Mouse (Mus musculus) ES-E14 (cell line): ENCODE results near the gene Clrn2. TPM values are rescaled to one million over a fixed set of nuclear protein-coding genes. Genes with fewer than 3 reads are reported as not detected.

ENCODE experiments used
- DNase-seq: peaks from one replicate; pipeline ENCODE4 v3.0.0-alpha.2; 2013; ENCODE audit warnings: low read depth, low spot score
- H3K27ac ChIP-seq: 2 replicates; pipeline ENCODE4 v1.5.1; 2012; ENCODE audit warnings: low read depth, mild to moderate bottlenecking, low read length, moderate library complexity, mixed read lengths; ENCODE audit not compliant: poor library complexity, insufficient read depth, severe bottlenecking
- H3K36me3 ChIP-seq: 2 replicates; pipeline ENCODE4 v1.6.1; 2012; ENCODE audit warnings: mild to moderate bottlenecking, low read length, moderate library complexity, mixed read lengths; ENCODE audit not compliant: control insufficient read depth, poor library complexity, insufficient read depth, severe bottlenecking
- H3K4me1 ChIP-seq, 2 experiments: fragments of 150-350 bp in 1 of 2; sonication (generic) in 1 of 2; 2 replicates each; pipeline ENCODE4 v1.6.1; 2012; ENCODE audit warnings: low read length in 2 of 2, mild to moderate bottlenecking in 1 of 2, mixed read lengths in 1 of 2; ENCODE audit not compliant: control insufficient read depth in 2 of 2, insufficient read depth in 2 of 2, poor library complexity in 1 of 2
- H3K4me3 ChIP-seq, 2 experiments: fragments of 150-350 bp in 1 of 2; sonication (generic) in 1 of 2; 2 replicates each; pipeline ENCODE4 v1.5.1; 2012; ENCODE audit warnings: low read length in 2 of 2, low read depth in 1 of 2, mild to moderate bottlenecking in 1 of 2, mixed read lengths in 1 of 2; ENCODE audit not compliant: insufficient read depth in 1 of 2, poor library complexity in 1 of 2, severe bottlenecking in 1 of 2
- H3K9ac ChIP-seq: 2 replicates; pipeline ENCODE4 v1.6.1; 2012; ENCODE audit warnings: low read depth, mild to moderate bottlenecking, low read length, mixed read lengths; ENCODE audit not compliant: poor library complexity, insufficient read depth, severe bottlenecking
- H3K9me3 ChIP-seq: fragments of 150-350 bp; sonication (generic); 2 replicates; pipeline ENCODE4 v1.6.1; 2012; ENCODE audit warnings: low read depth, mild to moderate bottlenecking, low read length; ENCODE audit not compliant: control insufficient read depth, insufficient read depth
- CHD2 ChIP-seq: IDR thresholded peaks from 2 replicates; pipeline ENCODE4 v1.6.1; 2014; ENCODE audit warnings: mild to moderate bottlenecking, low read depth, low read length, inconsistent platforms
- HCFC1 ChIP-seq: IDR thresholded peaks from 2 replicates; pipeline ENCODE4 v1.6.1; 2012; ENCODE audit warnings: low read length, inconsistent platforms, borderline replicate concordance; ENCODE audit not compliant: insufficient read depth
- MAFK ChIP-seq: IDR thresholded peaks from 2 replicates; pipeline ENCODE4 v1.6.1; 2014; ENCODE audit warnings: mild to moderate bottlenecking, low read depth, low read length, inconsistent platforms; ENCODE audit not compliant: insufficient read depth
- ZC3H11A ChIP-seq: IDR thresholded peaks from 2 replicates; pipeline ENCODE4 v1.6.1; 2012; ENCODE audit warnings: low read depth, mild to moderate bottlenecking, inconsistent platforms, low read length, borderline replicate concordance
- ZNF384 ChIP-seq: IDR thresholded peaks from 2 replicates; pipeline ENCODE4 v1.6.1; 2012; ENCODE audit warnings: low read depth, low read length, inconsistent platforms
- in situ Hi-C, 2 experiments: fragments of 600-800 bp; cut with MboI; formaldehyde crosslinking; loops; one replicate each; pipeline ENCODE4 v1.15.1; 2025; ENCODE audit warnings: low sequenced_read_pairs in 2 of 2, inconsistent platforms in 1 of 2; ENCODE audit not compliant: unreplicated experiment in 2 of 2
- total RNA-seq: library from RNA; depleted of rRNA; stranded (reverse); fragments of 300-350 nt; gene quantifications from 2 replicates; pipeline ENCODE4 v1.2.3, GENCODE M21; 2012; rRNA removed

Clrn2 gene
- total RNA-seq: not detected in 2 replicates

DNA sequence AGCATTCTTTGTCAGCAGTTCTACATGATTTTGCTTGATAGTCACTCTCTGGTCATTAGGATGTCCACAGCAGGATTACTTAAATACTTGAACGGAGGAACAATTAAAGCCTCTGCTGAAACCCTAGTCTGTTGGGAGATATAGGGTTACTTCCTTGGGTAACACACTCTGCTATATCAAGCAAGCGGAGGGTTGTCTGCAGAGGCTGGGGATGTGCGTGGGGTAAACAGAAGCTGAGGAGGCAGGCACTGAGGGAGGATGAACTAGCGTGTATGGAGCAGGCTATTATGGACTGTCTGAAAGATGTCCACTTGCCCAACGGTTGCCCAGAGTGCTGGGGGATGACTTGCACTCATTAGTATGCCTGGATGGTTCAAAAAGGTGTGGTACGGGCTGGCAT, at the start of gene Clrn2:
Gene Clrn2, plus strand, starts transcription at position 301 of the 400 bp plus-strand sequence.
- H3K9ac ChIP-seq: no peak within 1 kb of the TSS
- no peak within 1 kb of the TSS for H3K4me3 ChIP-seq
- TF ChIP-seq ZC3H11A (no peak), ZNF384 (no peak), HCFC1 (no peak), MAFK (no peak), CHD2 (no peak)
- no peaks in the 10 kb centered on the region for H3K9me3 ChIP-seq
- no peaks in the 10 kb centered on the region for H3K36me3 ChIP-seq
- H3K27ac ChIP-seq: no peak within 1 kb of the TSS
- H3K4me1 ChIP-seq: peaks cover 4 to 6% of the 10 kb centered on the region in 2 experiments; a peak in 2 of 4 replicates
- no peak for DNase-seq
- in situ Hi-C loops: loop anchor here in 1 of 2 experiments (25.0 kb wide), 1 partner anchor 884 kb away; no protein-coding TSS in a partner anchor

GRCm38 (mm10) chr5:45406129-45406528, 47.4 kb upstream of the Clrn2 start:
- TF ChIP-seq ZNF384 (no peak), CHD2 (no peak), ZC3H11A (no peak), HCFC1 (no peak), MAFK (no peak)
- in situ Hi-C loops: loop anchor here in 1 of 2 experiments (25.0 kb wide), 1 partner anchor 1119 kb away; no protein-coding TSS in a partner anchor

GRCm38 (mm10) chr5:45416478-45416877, 37.1 kb upstream of the Clrn2 start:
- Histone ChIP-seq H3K4me1 (peaks cover 0 to 2% of the 10 kb centered on the region in 2 experiments; a peak in 1 of 4 replicates), H3K27ac (no peak overlapping the region), H3K9ac (no peak overlapping the region), H3K36me3 (no peaks in the 10 kb centered on the region), H3K4me3 (no peak overlapping the region), H3K9me3 (no peaks in the 10 kb centered on the region)
- DNase-seq: no peak
- in situ Hi-C loops: loop anchor here in 1 of 2 experiments (25.0 kb wide), 1 partner anchor 1129 kb away; no protein-coding TSS in a partner anchor
- TF ChIP-seq HCFC1 (no peak), ZC3H11A (no peak), ZNF384 (no peak), CHD2 (no peak), MAFK (no peak)

More at GRCm38 (mm10) chr5:45406129-45406528, 47.4 kb upstream of the Clrn2 start:
- no peak overlapping the region for H3K9ac ChIP-seq
- no peaks in the 10 kb centered on the region for H3K9me3 ChIP-seq
- H3K36me3 ChIP-seq: no peaks in the 10 kb centered on the region
- no peak overlapping the region for H3K4me3 ChIP-seq
- no peak for DNase-seq
- no peaks in the 10 kb centered on the region for H3K4me1 ChIP-seq
- H3K27ac ChIP-seq: no peak overlapping the region

DNA sequence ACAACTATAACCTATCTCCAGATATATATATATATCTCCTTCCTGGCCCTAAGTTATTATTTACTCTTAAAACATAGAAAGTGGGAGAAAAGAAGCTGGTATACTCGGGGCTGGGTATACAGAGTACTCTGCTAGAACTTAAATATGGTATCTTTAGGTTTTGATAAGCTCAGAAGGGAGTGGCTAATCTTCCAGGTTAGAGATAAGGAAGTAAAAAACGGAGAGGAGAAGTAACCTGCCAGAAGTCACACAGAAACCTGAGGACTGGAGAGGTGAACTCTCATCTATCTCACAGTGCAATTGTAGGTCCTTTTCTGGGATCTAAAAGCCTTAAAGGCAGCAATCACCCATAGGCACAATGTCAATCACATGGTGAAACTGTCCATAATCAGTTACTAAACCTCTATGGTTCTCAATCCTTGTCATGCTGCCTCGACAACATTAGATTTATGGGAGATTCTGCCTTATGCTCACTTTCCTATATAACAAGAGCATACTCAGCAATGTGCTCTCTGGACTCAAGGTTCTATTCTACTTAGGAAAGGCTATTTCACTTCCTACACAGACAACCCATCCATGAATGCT, 35.6 kb upstream of the Clrn2 start:
- Histone ChIP-seq H3K9ac (no peak overlapping the region), H3K27ac (no peak overlapping the region), H3K36me3 (no peaks in the 10 kb centered on the region)

More for the DNA sequence above, 35.6 kb upstream of the Clrn2 start:
- no peaks in the 10 kb centered on the region for H3K9me3 ChIP-seq
- no peak for TF ChIP-seq HCFC1
- TF ChIP-seq CHD2: no peak
- TF ChIP-seq ZC3H11A: no peak
- no peak for TF ChIP-seq MAFK
- no peak for TF ChIP-seq ZNF384
- no peak overlapping the region for H3K4me3 ChIP-seq
- in situ Hi-C loops: loop anchor here in 1 of 2 experiments (25.0 kb wide), 1 partner anchor 1131 kb away; no protein-coding TSS in a partner anchor
- peaks cover 0 to 6% of the 10 kb centered on the region in 2 experiments; a peak in 1 of 4 replicates for H3K4me1 ChIP-seq
- DNase-seq: no peak
